Mouse (Mus musculus) monocyte, adult 5-6 weeks (primary cell): ENCODE data around the gene Rnf185. TPM values are rescaled to one million over a fixed set of nuclear protein-coding genes. Genes with fewer than 3 reads are reported as not detected.

Experiments used
- ATAC-seq: fragments of 153-309, 156-312 bp; replicated peaks from 2 replicates; pipeline ENCODE4 v1.8.0; 2017; ENCODE audit warnings: mild to moderate bottlenecking; ENCODE audit not compliant: low TSS enrichment, insufficient number of reproducible peaks, severe bottlenecking, poor library complexity, low FRiP score
- total RNA-seq: library from RNA; stranded (forward); fragments of 200-1000, 200-491, 200-594 nt; gene quantifications from 3 replicates; pipeline ENCODE4 v1.2.3, GENCODE M21; 2017

The Rnf185 gene
- 14.4 to 15.7 TPM (median 14.5 TPM) in 3 replicates for total RNA-seq

- ATAC-seq: peak; percentile 94
Observed at GRCm38 (mm10) chr11:3452167-3452639, at the start of gene Rnf185. TSS of gene Rnf185 (minus strand) at chr11:3452363.

- no peak for ATAC-seq
Observed at GRCm38 (mm10) chr11:3497296-3497695, 45.1 kb upstream of the Rnf185 start.

GRCm38 (mm10) chr11:3496756-3497155 is 44.6 kb upstream of the Rnf185 start:
- ATAC-seq: no peak

GRCm38 (mm10) chr11:3495496-3495895 is 43.3 kb upstream of the Rnf185 start:
- no peak for ATAC-seq

- ATAC-seq: no peak
Observed at GRCm38 (mm10) chr11:3494857-3495256, 42.7 kb upstream of the Rnf185 start.

DNA sequence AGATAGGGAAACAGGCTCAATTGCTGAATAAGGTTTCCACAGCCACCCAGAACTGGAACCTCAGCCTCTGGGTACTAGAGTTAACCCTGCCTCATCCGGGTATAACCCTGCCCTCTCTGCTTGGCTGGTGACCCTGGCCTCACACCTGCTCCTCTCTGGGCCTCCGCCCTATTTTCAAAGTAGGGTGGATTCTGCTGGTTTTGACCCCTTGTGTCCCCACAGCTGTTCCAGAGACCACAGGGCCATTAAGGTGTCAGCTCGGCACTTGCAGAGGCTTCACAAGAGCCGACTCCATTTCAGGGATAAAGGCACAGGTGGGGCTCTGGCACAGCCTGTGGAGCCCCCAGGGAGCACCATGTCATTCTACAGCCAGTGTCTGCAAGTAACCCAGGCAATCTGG is 40.6 kb upstream of the Rnf185 start:
- ATAC-seq: no peak

DNA sequence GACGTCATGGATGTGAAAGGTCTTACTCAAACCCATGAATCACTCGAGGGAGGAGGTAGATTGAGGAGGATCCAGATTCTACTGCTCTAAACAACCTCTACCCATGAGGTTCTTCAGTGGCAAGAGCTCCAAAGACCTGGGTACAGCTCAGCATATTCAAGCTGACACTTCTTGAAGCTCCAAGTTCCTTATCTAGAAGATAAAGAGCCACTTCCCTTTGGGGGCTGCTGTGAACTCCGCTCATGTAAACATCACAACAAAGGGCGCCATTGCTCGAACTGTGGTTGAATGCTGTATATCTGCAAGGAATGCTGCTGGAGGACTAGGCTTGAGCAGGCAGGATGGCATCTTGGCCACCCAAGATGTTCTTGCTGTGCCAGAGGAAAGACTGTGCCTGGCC is 36.9 kb upstream of the Rnf185 start:
- ATAC-seq: no peak

DNA sequence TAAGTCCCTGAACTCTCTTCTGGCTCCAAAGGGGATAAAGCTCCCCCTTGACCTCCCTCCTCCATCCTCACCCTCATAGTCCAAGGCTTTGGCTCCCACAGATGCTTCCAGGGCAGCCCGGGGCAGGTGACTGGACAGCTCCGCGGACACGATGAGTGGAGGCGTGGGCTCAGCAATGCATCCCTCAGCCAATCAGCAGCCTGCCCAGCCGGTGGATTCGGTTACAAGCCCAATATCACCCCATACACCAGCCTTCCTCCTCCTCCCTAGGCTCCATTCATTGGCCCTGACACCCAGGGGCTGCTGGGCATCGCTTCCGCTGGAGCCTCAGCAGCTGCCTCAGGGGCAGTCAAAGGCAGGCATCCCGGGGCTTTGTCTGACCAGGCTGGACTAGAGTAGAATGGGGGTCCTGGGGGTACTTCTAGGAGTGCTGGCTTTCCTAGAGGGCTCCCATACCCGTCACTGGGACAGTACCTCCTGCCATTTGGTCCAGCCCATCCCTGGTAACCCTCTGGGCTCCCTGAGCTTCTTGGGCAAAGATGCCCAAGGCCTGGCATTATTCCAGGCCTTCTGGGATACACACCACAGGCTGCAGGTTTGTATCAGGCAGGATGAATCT is 35.9 kb upstream of the Rnf185 start, which contains the start of gene Pla2g3:
Pla2g3 (plus strand) TSS at position 333 of the 619 bp plus-strand sequence.
- ATAC-seq: no peak

DNA sequence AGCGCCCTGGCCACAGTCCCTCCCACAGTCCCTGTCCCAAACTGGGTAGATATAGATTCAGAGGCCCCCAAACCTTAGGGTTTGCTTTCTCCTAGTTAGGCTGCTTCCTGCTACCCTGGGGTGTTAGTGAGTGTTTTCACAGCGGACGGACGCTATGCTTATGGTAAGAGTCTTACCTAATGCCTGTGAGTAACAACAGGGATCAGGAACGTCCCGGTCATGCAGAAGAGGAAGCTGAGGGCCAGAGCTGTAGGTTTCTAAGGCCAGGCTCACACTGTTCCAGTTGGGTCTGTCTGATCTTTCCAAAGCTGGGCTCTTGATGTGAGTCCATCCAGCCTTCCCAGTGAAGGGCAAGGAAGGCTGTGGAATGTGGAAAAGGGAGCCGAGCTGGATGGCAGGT is 34.2 kb upstream of the Rnf185 start:
- peak; percentile 32; the same call in 1 of the 2 replicates for ATAC-seq

DNA sequence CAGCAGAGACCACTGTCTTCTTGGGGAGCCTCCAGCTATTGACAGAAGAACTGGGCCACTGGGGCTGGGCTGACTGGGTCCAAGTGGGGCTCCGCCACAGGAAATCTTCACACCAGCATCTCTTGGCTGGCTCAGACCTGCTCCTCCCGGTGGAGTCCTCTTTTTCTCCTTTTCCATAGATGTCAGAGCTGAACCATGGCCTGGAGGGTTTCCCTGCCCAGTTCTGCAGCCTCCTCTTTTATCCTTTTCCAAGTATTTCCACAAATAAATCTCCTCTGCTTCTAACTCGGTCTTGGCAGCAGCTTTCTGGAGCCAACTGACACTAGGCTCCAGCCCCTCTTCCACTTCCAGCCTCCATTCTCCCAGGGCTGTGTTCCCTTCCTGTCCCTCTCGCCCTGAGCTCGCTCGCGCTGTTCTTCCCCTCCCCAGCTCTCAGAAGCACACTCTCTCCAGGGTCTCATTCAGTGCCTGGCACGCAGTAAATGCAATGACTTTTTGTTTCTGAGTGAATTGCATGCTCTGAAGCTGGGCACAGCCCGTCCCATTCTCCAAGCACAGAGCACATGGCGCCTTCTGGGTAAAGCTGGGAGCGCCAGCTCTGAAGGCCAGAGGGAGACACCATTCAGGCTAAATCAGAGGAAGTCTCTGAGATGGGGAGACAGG is 31.9 kb upstream of the Rnf185 start:
- ATAC-seq: no peak

GRCm38 (mm10) chr11:3475489-3475888 is 23.3 kb upstream of the Rnf185 start:
- no peak for ATAC-seq

GRCm38 (mm10) chr11:3474480-3475115 is 22.4 kb upstream of the Rnf185 start:
- ATAC-seq: no peak; the same call in 1 of the 2 replicates

- peak; percentile 90 for ATAC-seq
Observed at GRCm38 (mm10) chr11:3472484-3472883, 20.3 kb upstream of the Rnf185 start.

DNA sequence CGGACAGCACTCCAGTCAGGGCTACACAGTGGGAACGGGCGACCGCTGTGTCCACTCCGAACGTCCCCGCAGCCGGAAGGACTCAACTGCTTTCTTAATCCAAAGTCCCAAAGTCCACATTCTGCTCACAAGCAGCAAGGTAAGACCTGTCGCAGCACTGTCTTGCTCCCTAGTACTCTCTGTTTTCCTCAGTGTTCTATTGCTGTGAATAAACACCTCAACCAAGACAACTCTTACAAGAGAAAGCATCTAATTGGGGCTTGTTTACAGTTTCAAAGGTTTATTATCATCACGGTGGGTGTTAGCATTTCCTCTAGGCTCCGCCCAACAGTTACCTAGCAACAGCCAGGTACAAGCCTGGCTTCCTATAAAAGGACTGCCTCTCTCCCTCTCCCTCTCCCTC is 19.3 kb upstream of the Rnf185 start:
- no peak for ATAC-seq

GRCm38 (mm10) chr11:3462846-3463245 is 10.7 kb upstream of the Rnf185 start:
- no peak for ATAC-seq

- ATAC-seq: no peak
Observed at GRCm38 (mm10) chr11:3459105-3459468, 6.9 kb upstream of the Rnf185 start.

GRCm38 (mm10) chr11:3458428-3459104 is 6.4 kb upstream of the Rnf185 start:
- ATAC-seq: no peak

DNA sequence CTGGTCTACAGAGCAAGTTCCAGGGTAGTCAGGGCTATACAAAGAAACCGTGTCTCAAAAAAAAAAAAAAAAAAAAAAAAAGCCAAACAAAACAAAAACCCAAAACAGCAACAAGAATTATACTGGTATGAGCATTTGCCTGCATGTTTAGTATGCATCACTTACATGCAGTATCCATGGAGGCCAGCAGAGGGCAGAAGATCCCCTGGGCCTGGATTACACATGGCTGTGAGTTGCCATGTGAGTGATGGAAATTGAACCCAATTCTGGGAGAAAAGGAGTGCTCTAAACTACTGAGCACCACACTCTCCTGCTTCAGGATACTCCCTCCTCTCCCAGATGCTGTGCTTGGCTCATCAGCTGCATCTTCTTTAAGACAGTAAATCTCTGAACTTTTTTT is 4.2 kb upstream of the Rnf185 start:
- ATAC-seq: no peak

DNA sequence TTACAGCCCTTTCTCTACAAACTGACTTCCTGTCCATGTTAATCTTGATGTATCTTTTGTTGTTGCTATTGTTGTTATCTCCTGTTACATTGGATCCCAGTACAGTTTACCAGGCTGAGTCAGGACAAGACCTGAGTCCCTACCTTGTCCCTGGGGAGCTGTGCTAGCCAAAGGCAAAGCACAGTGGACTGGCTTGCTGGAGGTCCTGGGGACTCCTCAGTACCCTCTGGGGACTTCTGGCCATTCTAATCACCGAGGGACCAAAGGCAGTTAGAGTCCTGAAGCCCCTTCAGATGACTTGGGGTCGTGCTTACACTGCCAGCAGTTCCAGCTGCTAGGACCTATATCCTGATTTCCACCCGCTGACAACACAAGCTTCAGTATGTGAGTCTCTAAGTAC is 2.3 kb upstream of the Rnf185 start:
- no peak for ATAC-seq
